Mouse (Mus musculus) limb, embryonic 12.5 days (tissue): ENCODE measurements at regions not wholly inside any gene's neighbourhood (a gene's known extent, or its start where the extent isn't known, plus 50 kb on each side); places are given as distances from the start of the nearest gene placed in this dataset.

Source experiments
- ATAC-seq: fragments of 200-750 bp; cut with Nextera tagmentation; 2 replicates; pipeline ENCODE4 v1.8.0; 2017; ENCODE audit warnings: low read depth, moderate TSS enrichment; ENCODE audit not compliant: insufficient number of reproducible peaks, insufficient read depth, low FRiP score, low TSS enrichment
- H3K27ac ChIP-seq: fragments of 300-500 bp; sonication (generic); 2 replicates; pipeline ENCODE4 v1.5.1; 2016; ENCODE audit warnings: mild to moderate bottlenecking, moderate library complexity
- H3K27me3 ChIP-seq: fragments of 300-500 bp; sonication (generic); 2 replicates; pipeline ENCODE4 v1.6.1; 2016; ENCODE audit warnings: mild to moderate bottlenecking, moderate library complexity
- H3K36me3 ChIP-seq: fragments of 300-500 bp; sonication (generic); 2 replicates; pipeline ENCODE4 v1.6.1; 2016; ENCODE audit warnings: mild to moderate bottlenecking, moderate library complexity
- H3K4me1 ChIP-seq: fragments of 300-500 bp; sonication (generic); replicated peaks from 2 replicates; pipeline ENCODE4 v1.6.1; 2016
- H3K4me2 ChIP-seq: fragments of 300-500 bp; sonication (generic); 2 replicates; pipeline ENCODE4 v1.6.1; 2016; ENCODE audit warnings: mild to moderate bottlenecking, moderate library complexity
- H3K4me3 ChIP-seq: fragments of 300-500 bp; sonication (generic); replicated peaks from 2 replicates; pipeline ENCODE4 v1.5.1; 2016; ENCODE audit warnings: mild to moderate bottlenecking
- H3K9ac ChIP-seq: fragments of 300-500 bp; sonication (generic); replicated peaks from 2 replicates; pipeline ENCODE4 v1.6.1; 2016; ENCODE audit warnings: mild to moderate bottlenecking, moderate library complexity
- H3K9me3 ChIP-seq: fragments of 300-500 bp; sonication (generic); 2 replicates; pipeline ENCODE4 v1.6.1; 2016; ENCODE audit warnings: mild to moderate bottlenecking, moderate library complexity
- WGBS: fragments of 180-500 bp; shearing (Covaris S2); methylation state at CpG from one replicate; pipeline ENCODE4 v1.1.7; 2016; 5-methylcytosine and 5-hydroxymethylcytosine counted together

DNA sequence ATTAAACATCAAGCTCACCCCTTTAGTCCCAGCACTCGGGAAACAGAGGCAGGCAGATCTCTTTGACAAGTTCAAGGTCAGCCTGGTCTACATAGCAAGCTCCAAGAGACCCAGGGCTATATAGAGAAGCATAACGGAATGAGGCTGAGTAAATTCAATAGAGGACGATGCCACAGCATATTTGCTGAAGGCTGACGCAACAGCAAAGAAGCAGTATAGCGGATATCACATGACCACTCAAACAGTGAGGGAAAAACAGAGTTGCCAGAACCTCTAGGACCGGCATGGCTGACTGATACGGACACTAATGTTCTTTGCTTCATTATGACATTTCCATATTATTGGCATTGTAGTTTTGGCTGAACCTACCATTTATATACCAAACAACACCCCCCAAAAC lies 74.2 kb upstream of the Xpo1 start:
- ATAC-seq, result no peak
- H3K27me3 ChIP-seq, result no peaks in the 10 kb centered on the region

DNA sequence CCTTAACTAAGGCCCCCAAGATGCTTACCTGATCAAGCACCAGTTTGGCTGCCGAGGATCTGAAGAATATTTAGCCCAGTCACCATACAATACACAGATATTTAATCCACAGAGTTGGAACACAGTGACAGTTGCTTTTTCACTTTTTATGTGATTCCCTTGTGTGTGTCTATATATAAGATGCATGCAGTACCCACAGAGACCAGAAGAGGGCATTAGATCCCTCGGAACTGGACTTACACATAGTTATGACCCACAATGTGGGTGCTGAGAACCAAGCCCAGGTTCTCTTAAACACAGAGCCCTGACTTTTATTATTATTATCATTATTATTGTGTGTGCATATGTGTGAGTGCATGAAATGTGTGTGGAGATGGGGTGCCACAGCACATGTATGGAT lies 70.6 kb upstream of the Xpo1 start:
- WGBS, result 90% methylated on average over 2 of the region's 2 CpGs
- no peak overlapping the region for H3K9ac ChIP-seq
- H3K4me1 ChIP-seq, result no peaks in the 10 kb centered on the region
- no peak overlapping the region for H3K4me2 ChIP-seq
- no peak for ATAC-seq
- H3K27me3 ChIP-seq, result no peaks in the 10 kb centered on the region
- peaks cover 8% of the 10 kb centered on the region for H3K9me3 ChIP-seq
- no peaks in the 10 kb centered on the region for H3K36me3 ChIP-seq
- no peak overlapping the region for H3K4me3 ChIP-seq
- H3K27ac ChIP-seq, result no peak overlapping the region

More for the DNA sequence above, 74.2 kb upstream of the Xpo1 start:
- Histone ChIP-seq H3K9ac (no peak overlapping the region), H3K9me3 (peaks cover 8% of the 10 kb centered on the region), H3K36me3 (no peaks in the 10 kb centered on the region), H3K4me3 (no peak overlapping the region), H3K4me2 (no peak overlapping the region), H3K27ac (no peak overlapping the region), H3K4me1 (no peaks in the 10 kb centered on the region)
- 84% methylated on average over 7 of the region's 7 CpGs for WGBS

DNA sequence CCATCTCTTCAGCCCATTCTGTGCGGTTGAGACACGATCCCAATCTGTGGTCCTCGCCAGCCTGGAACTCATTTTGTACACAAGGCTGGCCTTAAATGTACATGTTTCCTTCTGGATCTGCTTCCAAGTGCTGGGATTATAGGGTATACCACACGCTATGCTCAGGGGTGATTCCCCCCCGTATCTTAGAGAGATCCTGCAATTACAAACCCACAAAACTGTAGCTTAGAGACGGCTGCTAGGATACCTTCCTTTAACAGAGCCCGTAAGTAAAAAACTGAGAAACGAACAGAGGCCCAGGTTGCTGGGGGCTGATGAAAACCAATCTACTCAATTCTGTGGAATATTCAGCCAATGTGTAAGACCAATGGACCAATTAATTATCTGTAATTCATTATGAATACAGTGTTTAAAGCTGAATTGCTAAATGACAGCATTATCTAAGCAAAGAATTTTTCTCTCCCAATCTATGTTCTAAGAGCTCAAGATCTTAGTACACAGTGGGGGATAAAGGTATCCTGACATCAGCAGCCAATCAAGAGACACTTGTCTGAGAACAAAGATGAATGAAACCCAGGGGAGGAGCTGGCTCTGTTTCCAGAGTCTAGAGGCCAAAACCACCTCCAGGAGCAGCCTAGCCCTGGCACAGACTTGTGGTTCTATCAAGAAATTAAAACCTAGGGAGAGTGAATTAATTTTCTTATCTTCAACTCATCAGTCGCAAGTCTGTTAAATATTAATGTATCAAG lies 54.0 kb upstream of the Xpo1 start:
- WGBS, result 84% methylated on average over 9 of the region's 9 CpGs

DNA sequence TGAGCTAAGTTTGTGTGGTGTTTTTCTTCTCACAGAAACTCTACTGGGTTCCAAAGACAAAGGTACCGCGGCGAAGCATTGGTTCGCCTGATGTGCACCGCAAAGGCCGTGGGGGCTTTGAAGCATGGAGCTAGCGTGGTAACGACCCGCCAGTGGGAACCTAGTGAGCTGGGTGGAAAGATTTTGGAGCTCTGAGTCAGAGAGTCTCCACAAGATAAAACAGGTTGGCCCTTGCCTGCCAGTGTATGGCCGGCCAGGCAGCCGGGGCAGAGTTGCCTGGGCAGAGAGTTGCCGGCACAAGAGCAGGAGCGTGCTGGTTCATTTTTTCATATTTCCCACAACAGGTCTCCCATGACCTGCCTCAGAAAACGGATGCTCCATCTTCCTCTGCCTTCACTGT lies 52.3 kb upstream of the Xpo1 start:
- no peaks in the 10 kb centered on the region for H3K36me3 ChIP-seq
- no peak overlapping the region for H3K4me3 ChIP-seq
- no peaks in the 10 kb centered on the region for H3K4me1 ChIP-seq
- no peak overlapping the region for H3K9ac ChIP-seq
- WGBS, result 88% methylated on average over 14 of the region's 14 CpGs
- H3K9me3 ChIP-seq, result 0 out of 2 replicates have a peak, but pooled peaks cover 5% of the 10 kb centered on the region
- ATAC-seq, result no peak
- H3K4me2 ChIP-seq, result no peak overlapping the region
- no peak overlapping the region for H3K27ac ChIP-seq
- H3K27me3 ChIP-seq, result no peaks in the 10 kb centered on the region

More for the DNA sequence above, 54.0 kb upstream of the Xpo1 start:
- H3K4me1 ChIP-seq, result no peaks in the 10 kb centered on the region
- no peaks in the 10 kb centered on the region for H3K36me3 ChIP-seq
- H3K27ac ChIP-seq, result no peak overlapping the region
- H3K9ac ChIP-seq, result no peak overlapping the region
- 0 out of 2 replicates have a peak, but pooled peaks cover 5% of the 10 kb centered on the region for H3K9me3 ChIP-seq
- no peak overlapping the region for H3K4me2 ChIP-seq
- ATAC-seq, result no peak
- H3K27me3 ChIP-seq, result no peaks in the 10 kb centered on the region
- no peak overlapping the region for H3K4me3 ChIP-seq

DNA sequence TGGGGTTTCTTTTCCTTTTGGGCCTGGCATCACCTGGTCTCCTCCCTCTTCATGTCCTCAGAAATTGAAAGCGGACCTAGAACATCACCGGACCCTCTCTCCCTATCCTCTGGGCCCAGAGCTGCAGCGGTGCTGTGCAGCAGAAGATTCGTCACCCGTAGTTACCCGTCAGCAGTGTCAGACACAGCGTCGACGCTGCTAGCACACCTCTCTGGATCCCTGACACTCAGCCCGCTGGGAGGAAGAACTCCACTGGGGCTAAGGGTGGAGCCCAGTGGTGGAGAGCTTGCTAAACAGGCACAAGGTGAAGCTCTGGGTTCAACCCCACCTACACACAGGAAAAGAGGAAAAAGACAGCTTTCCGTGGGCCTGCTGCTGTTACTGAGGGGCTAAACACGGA lies 51.8 kb upstream of the Xpo1 start:
- 73% methylated on average over 12 of the region's 12 CpGs for WGBS

More for the DNA sequence above, 51.8 kb upstream of the Xpo1 start:
- no peaks in the 10 kb centered on the region for H3K36me3 ChIP-seq
- H3K4me1 ChIP-seq, result no peaks in the 10 kb centered on the region
- no peak overlapping the region for H3K4me2 ChIP-seq
- no peak overlapping the region for H3K9ac ChIP-seq
- no peak overlapping the region for H3K4me3 ChIP-seq
- 0 out of 2 replicates have a peak, but pooled peaks cover 1% of the 10 kb centered on the region for H3K9me3 ChIP-seq
- no peak for ATAC-seq
- H3K27ac ChIP-seq, result no peak overlapping the region
- H3K27me3 ChIP-seq, result no peaks in the 10 kb centered on the region
